Mouse (Mus musculus): ENCODE data around the gene Dhfr. TPM values are rescaled to one million over a fixed set of nuclear protein-coding genes. Genes with fewer than 3 reads are reported as not detected.

Dhfr gene
- 0.72 and 1.0 TPM in 2 replicates for polyA plus RNA-seq (2012; rRNA removed; ENCODE audit: low replicate concordance)

GRCm38 (mm10) chr13:92354456-92355271 lies at the start of gene Dhfr, which contains the start of gene Msh3:
Dhfr (plus strand) TSS chr13:92354726.
Msh3 (minus strand) TSS chr13:92355003.

DNA sequence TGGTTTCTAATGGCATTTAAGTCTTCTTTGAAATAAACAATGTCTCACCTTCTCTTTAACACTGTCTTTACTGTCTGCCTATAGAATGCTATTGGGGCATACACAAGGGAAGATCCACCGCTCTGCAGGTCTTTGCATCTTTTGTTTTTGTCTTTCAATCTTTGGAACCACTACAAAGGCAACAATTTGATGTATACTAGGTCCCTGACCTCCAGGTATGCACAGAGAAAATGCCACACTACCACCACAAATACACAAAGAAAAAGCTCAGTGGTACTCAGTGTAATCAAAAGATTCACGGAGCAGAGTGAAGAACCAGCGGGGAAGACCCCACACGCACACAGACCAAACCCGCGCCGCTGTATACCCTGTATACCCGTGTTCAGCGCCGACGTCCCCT lies 48.8 kb upstream of the Dhfr start, which contains the start of gene Gm20379:
Gene Gm20379 (plus strand): TSS at position 301 of the 400 bp plus-strand sequence.

DNA sequence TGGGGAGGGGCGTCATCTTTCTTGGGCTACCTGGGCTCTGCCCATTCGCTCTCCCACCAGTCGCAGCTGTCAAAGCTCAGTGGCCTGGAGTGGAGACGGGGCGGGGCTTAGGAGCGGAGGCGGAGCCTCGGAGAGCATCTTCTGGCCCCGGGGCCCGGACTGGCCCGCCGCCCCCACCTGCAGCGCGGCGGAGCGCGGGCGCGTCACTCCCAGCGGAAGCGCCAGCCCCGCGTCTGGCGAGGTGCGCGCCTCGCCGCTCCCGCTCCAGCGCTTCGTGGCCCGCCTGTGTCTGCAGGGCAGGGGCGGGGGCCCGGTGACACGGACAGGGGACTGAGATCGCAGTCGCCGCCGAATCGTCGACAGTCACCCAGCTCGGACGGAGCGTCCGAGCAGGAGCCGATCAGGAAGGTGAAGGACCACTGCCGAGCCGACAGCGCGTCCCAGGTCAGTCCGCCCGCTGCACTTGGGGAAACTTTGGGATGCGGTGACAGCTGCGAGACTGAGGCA lies 71.3 kb downstream of the Dhfr start, which contains the start of gene Ankrd34b:
Gene Ankrd34b (plus strand): TSS at position 139 of the 507 bp plus-strand sequence.

Other genes starting within 250 kb of the Dhfr start
- gene Rasgrf2, start 223.1 kb upstream of the Dhfr start, polyA plus RNA-seq (2012; rRNA removed; ENCODE audit: low replicate concordance), result 6.2 and 7.3 TPM in 2 replicates
- not detected in 2 replicates for gene Gm20379, start 48.7 kb upstream of the Dhfr start, polyA plus RNA-seq (2012; rRNA removed; ENCODE audit: low replicate concordance)
- 3.6 and 4.5 TPM in 2 replicates for gene Msh3, start 277 bp downstream of the Dhfr start, polyA plus RNA-seq (2012; rRNA removed; ENCODE audit: low replicate concordance)
- gene Ankrd34b, start 71.2 kb downstream of the Dhfr start, polyA plus RNA-seq (2012; rRNA removed; ENCODE audit: low replicate concordance), result not detected in 2 replicates
- 1.5 and 2.5 TPM in 2 replicates for gene Fam151b, start 129.3 kb downstream of the Dhfr start, polyA plus RNA-seq (2012; rRNA removed; ENCODE audit: low replicate concordance)
- gene Zfyve16, start 176.1 kb downstream of the Dhfr start, polyA plus RNA-seq (2012; rRNA removed; ENCODE audit: low replicate concordance), result 2.0 and 6.4 TPM in 2 replicates
- not detected in 2 replicates for gene Spz1, start 221.4 kb downstream of the Dhfr start, polyA plus RNA-seq (2012; rRNA removed; ENCODE audit: low replicate concordance)

Data from mammary gland, adult 2 months (tissue).